Mouse (Mus musculus): ENCODE measurements around the gene B3galt4. TPM values are rescaled to one million over a fixed set of nuclear protein-coding genes. Genes with fewer than 3 reads are reported as not detected.

The B3galt4 gene
- polyA plus RNA-seq, 1 experiment from 2014 or later, result 5.6 TPM

- no peak for ATAC-seq (replicated peaks; ENCODE audit: low FRiP score)
- H3K9me3 ChIP-seq (replicated peaks), result no peaks in the 10 kb centered on the region
- H3K4me3 ChIP-seq (replicated peaks), result peak overlapping the region; percentile 49
- peak overlapping the region; percentile 94 for H3K27ac ChIP-seq
- H3K36me3 ChIP-seq, result peaks cover 77% of the 10 kb centered on the region
- peaks cover 53% of the 10 kb centered on the region for H3K4me1 ChIP-seq
- 73% methylated on average over 10 of the region's 10 CpGs for WGBS
- peak overlapping the region; percentile 51; the same call in 1 of the 2 replicates for H3K9ac ChIP-seq
- H3K4me2 ChIP-seq, result peak overlapping the region; percentile 81
- H3K27me3 ChIP-seq, result no peaks in the 10 kb centered on the region
These were observed 1.1 kb downstream of the B3galt4 start for GRCm38 (mm10) chr17:33950131-33950625.

GRCm38 (mm10) chr17:33948905-33949537, 2.3 kb downstream of the B3galt4 start:
- 88% methylated on average over 19 of the region's 19 CpGs for WGBS
- H3K4me1 ChIP-seq, result peaks cover 46% of the 10 kb centered on the region
- no peaks in the 10 kb centered on the region for H3K9me3 ChIP-seq (replicated peaks)
- no peak overlapping the region for H3K27ac ChIP-seq
- H3K36me3 ChIP-seq, result peaks cover 86% of the 10 kb centered on the region
- H3K4me3 ChIP-seq (replicated peaks), result no peak overlapping the region
- no peak overlapping the region for H3K9ac ChIP-seq
- no peaks in the 10 kb centered on the region for H3K27me3 ChIP-seq
- no peak for ATAC-seq (replicated peaks; ENCODE audit: low FRiP score)
- no peak overlapping the region for H3K4me2 ChIP-seq

DNA sequence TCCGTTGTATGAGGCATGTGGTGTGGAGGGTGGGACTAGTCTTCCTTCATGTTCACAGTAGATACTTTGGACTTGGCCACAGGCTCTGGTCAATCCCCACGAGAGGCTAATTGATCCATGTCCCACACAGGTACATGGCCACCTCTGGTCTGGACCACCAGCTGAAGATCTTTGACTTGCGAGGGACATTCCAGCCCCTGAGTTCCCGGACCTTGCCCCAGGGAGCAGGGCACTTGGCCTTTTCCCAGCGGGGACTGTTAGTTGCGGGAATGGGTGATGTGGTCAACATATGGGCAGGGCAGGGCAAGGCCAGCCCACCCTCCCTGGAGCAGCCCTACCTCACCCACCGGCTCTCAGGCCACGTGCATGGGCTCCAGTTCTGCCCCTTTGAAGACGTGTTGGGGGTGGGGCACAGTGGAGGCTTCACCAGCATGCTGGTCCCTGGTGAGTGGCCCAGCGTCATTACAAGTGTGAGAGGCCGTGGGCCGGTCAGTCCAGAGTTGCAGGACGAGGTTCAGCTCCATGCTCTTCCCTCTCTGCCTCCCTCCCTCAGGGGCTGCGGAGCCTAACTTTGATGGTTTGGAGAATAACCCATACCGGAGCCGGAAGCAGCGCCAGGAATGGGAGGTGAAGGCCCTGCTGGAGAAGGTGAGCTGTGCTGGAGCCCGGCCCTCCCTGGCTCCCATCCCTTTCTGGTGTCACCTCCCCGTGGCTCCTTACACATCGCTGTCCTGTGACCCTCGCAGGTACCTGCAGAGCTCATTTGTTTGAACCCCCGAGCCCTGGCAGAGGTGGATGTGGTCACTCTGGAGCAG, 3.0 kb downstream of the B3galt4 start:
- 84% methylated on average over 22 of the region's 22 CpGs for WGBS
- H3K27ac ChIP-seq, result no peak overlapping the region
- no peak for ATAC-seq (replicated peaks; ENCODE audit: low FRiP score)
- H3K4me1 ChIP-seq, result peaks cover 39% of the 10 kb centered on the region
- no peaks in the 10 kb centered on the region for H3K27me3 ChIP-seq
- H3K4me3 ChIP-seq (replicated peaks), result no peak overlapping the region
- H3K4me2 ChIP-seq, result no peak overlapping the region
- no peak overlapping the region for H3K9ac ChIP-seq
- H3K9me3 ChIP-seq (replicated peaks), result no peaks in the 10 kb centered on the region
- H3K36me3 ChIP-seq, result peaks cover 86% of the 10 kb centered on the region

GRCm38 (mm10) chr17:33947430-33948089, 3.7 kb downstream of the B3galt4 start:
- no peak overlapping the region for H3K9ac ChIP-seq
- no peak for ATAC-seq (replicated peaks; ENCODE audit: low FRiP score)
- WGBS, result 89% methylated on average over 10 of the region's 10 CpGs
- H3K9me3 ChIP-seq (replicated peaks), result no peaks in the 10 kb centered on the region
- no peak overlapping the region for H3K4me3 ChIP-seq (replicated peaks)
- peaks cover 86% of the 10 kb centered on the region for H3K36me3 ChIP-seq
- no peaks in the 10 kb centered on the region for H3K27me3 ChIP-seq
- H3K27ac ChIP-seq, result no peak overlapping the region
- H3K4me2 ChIP-seq, result no peak overlapping the region
- H3K4me1 ChIP-seq, result peaks cover 31% of the 10 kb centered on the region

DNA sequence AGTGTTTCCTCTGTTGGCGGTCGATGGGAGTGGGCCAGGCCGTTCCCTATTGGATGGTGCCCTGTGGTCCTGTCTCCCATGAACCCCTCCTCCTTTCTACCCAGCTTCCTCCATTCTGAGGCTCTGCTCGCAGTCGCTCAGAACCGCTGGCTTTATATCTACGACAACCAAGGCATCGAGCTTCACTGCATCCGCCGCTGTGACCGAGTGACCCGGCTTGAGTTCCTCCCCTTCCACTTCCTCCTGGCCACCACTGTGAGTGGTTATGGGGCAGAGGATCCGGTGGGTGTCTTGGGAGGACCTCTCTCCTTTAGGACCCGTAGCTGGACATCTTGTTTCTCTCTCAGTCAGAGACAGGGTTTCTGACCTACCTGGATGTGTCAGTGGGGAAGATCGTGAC, 7.8 kb downstream of the B3galt4 start:
- no peak overlapping the region for H3K4me2 ChIP-seq
- peaks cover 68% of the 10 kb centered on the region for H3K36me3 ChIP-seq
- no peaks in the 10 kb centered on the region for H3K9me3 ChIP-seq (replicated peaks)
- no peak overlapping the region for H3K27ac ChIP-seq
- WGBS, result 92% methylated on average over 15 of the region's 15 CpGs
- no peak overlapping the region for H3K9ac ChIP-seq
- ATAC-seq (replicated peaks; ENCODE audit: low FRiP score), result no peak
- H3K27me3 ChIP-seq, result no peaks in the 10 kb centered on the region
- peaks cover 25% of the 10 kb centered on the region for H3K4me1 ChIP-seq
- no peak overlapping the region for H3K4me3 ChIP-seq (replicated peaks)

DNA sequence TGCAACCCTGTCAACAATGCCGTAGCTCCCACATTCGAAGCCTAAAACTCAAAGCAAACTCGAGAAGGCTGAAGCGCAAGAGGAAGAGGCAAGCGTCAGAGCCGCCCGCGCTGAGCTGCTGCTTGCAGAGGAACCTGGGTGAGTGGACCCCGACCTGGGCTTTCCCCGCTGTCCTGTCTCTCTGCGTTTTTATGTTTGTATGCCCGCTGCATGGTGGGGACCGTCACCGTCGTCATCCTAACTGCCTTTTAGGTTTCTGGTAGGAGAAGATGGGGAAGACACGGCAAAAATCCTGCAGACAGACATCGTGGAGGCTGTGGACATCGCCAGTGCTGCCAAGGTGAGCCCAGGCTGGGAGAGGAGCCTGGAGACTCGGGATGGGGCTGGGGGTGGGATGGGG, 9.9 kb downstream of the B3galt4 start:
- Histone ChIP-seq H3K27me3 (no peaks in the 10 kb centered on the region), H3K36me3 (peaks cover 68% of the 10 kb centered on the region), H3K4me2 (peak overlapping the region; percentile 94), H3K4me1 (peaks cover 25% of the 10 kb centered on the region), H3K27ac (no peak overlapping the region), H3K4me3 (replicated peaks) (peak overlapping the region; percentile 90), H3K9ac (peak overlapping the region; percentile 86), H3K9me3 (replicated peaks) (no peaks in the 10 kb centered on the region)
- WGBS, result 60% methylated on average over 19 of the region's 19 CpGs
- no peak for ATAC-seq (replicated peaks; ENCODE audit: low FRiP score)

DNA sequence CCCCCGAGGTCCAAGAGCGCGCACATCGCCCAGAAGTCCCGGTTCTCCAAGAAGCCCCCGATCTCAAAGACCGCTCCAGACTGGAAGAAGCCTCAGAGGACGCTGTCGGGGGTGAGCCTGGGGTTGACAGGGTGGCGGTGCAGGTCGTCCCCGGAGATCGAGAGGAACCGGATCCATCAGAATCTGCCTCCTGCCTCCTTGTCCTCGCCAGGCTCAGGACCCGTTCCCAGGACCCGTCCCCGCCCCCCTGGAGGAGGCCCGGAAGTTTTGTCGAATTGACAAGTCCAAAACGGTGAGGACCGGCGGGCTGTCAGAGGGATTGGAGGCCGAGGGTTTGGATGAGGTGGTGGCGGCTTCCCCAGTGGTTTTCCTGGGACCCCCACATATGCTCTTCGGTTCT, 10.3 kb downstream of the B3galt4 start:
- H3K4me3 ChIP-seq (replicated peaks), result peak overlapping the region; percentile 90
- no peaks in the 10 kb centered on the region for H3K27me3 ChIP-seq
- no peaks in the 10 kb centered on the region for H3K9me3 ChIP-seq (replicated peaks)
- H3K27ac ChIP-seq, result no peak overlapping the region
- ATAC-seq (replicated peaks; ENCODE audit: low FRiP score), result peak; percentile 41
- peak overlapping the region; percentile 86 for H3K9ac ChIP-seq
- WGBS, result 2% methylated on average over 26 of the region's 26 CpGs
- H3K36me3 ChIP-seq, result peaks cover 66% of the 10 kb centered on the region
- peaks cover 25% of the 10 kb centered on the region for H3K4me1 ChIP-seq
- H3K4me2 ChIP-seq, result peak overlapping the region; percentile 94

DNA sequence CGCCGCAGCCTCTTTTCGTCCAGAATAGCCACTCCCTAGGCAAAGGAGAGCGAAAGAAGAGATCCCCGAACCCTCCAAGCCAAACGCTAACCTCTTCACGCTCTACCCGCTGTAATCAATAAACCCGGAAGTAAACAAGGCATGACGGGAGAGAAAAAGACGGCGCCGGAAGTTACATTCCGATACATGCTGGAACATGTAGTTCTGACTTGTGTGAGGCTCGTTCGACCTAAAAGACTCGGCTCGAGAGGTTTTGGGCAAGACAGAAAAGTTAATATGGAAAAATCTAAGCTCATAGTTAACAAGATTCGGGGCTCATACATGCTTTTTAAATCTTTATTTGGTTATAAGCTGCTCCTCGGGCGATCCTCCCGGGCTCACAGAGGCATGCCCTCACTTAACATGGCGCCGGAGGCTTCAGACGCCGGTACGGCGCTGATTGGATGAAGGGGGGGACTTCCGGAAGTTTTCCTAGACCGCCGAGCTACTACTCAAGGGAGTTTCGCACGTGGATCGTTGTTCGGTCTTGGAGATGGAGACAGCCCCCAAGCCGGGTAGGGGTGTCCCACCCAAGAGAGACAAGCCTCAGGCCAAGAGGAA, 11.0 kb downstream of the B3galt4 start, which contains the start of the genes Pfdn6 and Wdr46:
Gene Pfdn6, minus strand, starts transcription at position 138 of the 600 bp plus-strand sequence.
Gene Wdr46, plus strand, starts transcription at position 455 of the 600 bp plus-strand sequence.
- WGBS, result under 1% methylated on average over 36 of the region's 36 CpGs
- Histone ChIP-seq H3K27ac (peak within 1 kb of the TSS; percentile 82), H3K27me3 (no peaks in the 10 kb centered on the region)

DNA sequence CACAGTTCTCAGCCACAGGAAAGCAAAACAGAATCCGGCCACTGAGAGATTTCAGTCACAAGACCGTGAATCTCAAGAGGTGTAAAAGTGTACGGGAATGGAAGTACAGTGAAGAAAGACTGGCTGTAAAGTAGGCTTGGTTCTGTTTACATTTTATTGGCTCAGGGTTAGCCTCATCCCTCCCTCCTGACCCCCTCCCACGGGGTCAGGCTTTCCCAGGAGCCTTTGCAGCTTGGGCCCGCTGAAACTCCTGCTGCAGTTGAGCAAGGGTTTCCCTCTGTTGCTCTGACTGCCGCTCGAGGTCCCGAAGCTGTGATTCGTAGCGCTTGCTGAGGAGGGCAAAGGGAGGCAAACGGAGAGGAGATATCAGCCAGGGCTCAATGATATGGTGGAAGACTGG, 12.5 kb downstream of the B3galt4 start:
- no peaks in the 10 kb centered on the region for H3K27me3 ChIP-seq
- H3K4me2 ChIP-seq, result peak overlapping the region; percentile 94
- WGBS, result 67% methylated on average over 11 of the region's 11 CpGs
- peaks cover 25% of the 10 kb centered on the region for H3K4me1 ChIP-seq
- no peaks in the 10 kb centered on the region for H3K9me3 ChIP-seq (replicated peaks)
- peak overlapping the region; percentile 86; the same call in 1 of the 2 replicates for H3K9ac ChIP-seq
- peak overlapping the region; percentile 90 for H3K4me3 ChIP-seq (replicated peaks)
- no peak for ATAC-seq (replicated peaks; ENCODE audit: low FRiP score)
- H3K36me3 ChIP-seq, result peaks cover 56% of the 10 kb centered on the region
- H3K27ac ChIP-seq, result no peak overlapping the region

More for the DNA sequence above, 11.0 kb downstream of the B3galt4 start, which contains the start of the genes Pfdn6 and Wdr46:
- ATAC-seq (replicated peaks; ENCODE audit: low FRiP score), result peak; percentile 87
- Histone ChIP-seq H3K9me3 (replicated peaks) (no peaks in the 10 kb centered on the region), H3K36me3 (peaks cover 66% of the 10 kb centered on the region), H3K4me2 (peak within 1 kb of the TSS; percentile 94), H3K4me1 (peaks cover 25% of the 10 kb centered on the region), H3K9ac (peak within 1 kb of the TSS; percentile 86), H3K4me3 (replicated peaks) (peak within 1 kb of the TSS; percentile 90)

DNA sequence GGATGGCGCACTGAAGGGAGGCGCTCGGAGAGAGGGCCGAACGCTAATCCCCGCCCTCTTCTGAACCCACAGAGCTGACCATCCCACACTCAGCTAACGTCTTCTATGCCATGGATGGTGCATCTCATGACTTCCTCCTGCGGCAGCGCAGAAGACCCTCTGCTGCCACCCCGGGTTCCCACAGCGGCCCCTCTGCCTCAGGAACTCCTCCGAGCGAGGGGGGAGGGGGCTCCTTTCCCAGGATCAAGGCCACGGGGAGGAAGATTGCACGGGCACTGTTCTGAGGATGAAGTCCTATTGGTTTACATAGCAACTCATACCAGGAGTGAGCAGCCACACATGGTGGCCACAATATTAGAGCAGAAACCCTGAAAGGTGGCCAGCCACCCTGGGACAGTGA, 14.3 kb downstream of the B3galt4 start:
- peaks cover 22% of the 10 kb centered on the region for H3K4me1 ChIP-seq
- no peaks in the 10 kb centered on the region for H3K9me3 ChIP-seq (replicated peaks)
- H3K27me3 ChIP-seq, result no peaks in the 10 kb centered on the region
- H3K9ac ChIP-seq, result no peak overlapping the region
- no peak overlapping the region for H3K4me3 ChIP-seq (replicated peaks)
- 84% methylated on average over 15 of the region's 15 CpGs for WGBS
- no peak for ATAC-seq (replicated peaks; ENCODE audit: low FRiP score)
- no peak overlapping the region for H3K27ac ChIP-seq
- H3K4me2 ChIP-seq, result no peak overlapping the region
- peaks cover 57% of the 10 kb centered on the region for H3K36me3 ChIP-seq

DNA sequence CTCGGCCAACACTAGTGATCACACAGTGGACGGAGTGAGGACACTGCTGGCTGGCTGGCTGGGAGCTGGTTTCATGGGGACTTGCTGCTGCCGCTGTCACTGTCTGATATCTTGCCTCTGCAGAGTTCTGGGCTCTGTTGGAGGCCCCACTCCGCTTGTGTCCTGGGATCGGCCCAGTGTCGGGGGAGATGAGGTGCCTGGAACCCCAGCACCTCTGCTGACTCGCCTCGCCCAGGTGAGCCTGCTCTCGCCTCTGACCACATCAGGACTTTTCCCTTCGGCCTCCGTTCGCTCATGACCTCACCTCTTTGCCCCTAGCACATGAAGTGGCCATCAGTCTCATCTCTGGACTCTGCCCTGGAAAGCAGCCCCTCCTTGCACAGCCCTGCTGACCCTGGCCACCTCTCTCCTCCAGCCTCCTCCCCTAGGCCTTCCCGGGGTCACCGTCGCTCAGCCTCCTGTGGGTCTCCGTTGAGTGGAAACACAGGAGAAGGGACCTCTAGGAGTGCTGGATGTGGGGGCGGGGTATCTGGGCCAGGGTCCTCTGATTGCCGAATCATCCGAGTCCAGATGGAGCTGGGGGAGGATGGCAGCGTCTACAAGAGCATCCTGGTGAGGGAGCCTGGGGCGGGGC, 15.7 kb downstream of the B3galt4 start:
- H3K9me3 ChIP-seq (replicated peaks), result no peaks in the 10 kb centered on the region
- no peak overlapping the region for H3K9ac ChIP-seq
- no peak overlapping the region for H3K4me3 ChIP-seq (replicated peaks)
- ATAC-seq (replicated peaks; ENCODE audit: low FRiP score), result no peak
- H3K27me3 ChIP-seq, result no peaks in the 10 kb centered on the region
- 81% methylated on average over 21 of the region's 21 CpGs for WGBS
- peaks cover 21% of the 10 kb centered on the region for H3K4me1 ChIP-seq
- H3K4me2 ChIP-seq, result no peak overlapping the region
- H3K36me3 ChIP-seq, result peaks cover 57% of the 10 kb centered on the region
- no peak overlapping the region for H3K27ac ChIP-seq
